Mouse (Mus musculus) thymus, postnatal 25 days (tissue): ENCODE data around the gene Cadm2.
A peak's percentile ranks its signal among the peaks of the same experiment; 100 is the strongest.

Experiments
- DNase-seq: peaks from one replicate; pipeline ENCODE4 v3.0.0; 2022

Cadm2 gene

GRCm38 (mm10) chr16:67620826-67621505 is at the start of gene Cadm2:
Cadm2 (minus strand) TSS chr16:67620908.
- peak; percentile 47 for DNase-seq

GRCm38 (mm10) chr16:67646930-67647329 is 26.2 kb upstream of the Cadm2 start:
- DNase-seq: no peak

DNA sequence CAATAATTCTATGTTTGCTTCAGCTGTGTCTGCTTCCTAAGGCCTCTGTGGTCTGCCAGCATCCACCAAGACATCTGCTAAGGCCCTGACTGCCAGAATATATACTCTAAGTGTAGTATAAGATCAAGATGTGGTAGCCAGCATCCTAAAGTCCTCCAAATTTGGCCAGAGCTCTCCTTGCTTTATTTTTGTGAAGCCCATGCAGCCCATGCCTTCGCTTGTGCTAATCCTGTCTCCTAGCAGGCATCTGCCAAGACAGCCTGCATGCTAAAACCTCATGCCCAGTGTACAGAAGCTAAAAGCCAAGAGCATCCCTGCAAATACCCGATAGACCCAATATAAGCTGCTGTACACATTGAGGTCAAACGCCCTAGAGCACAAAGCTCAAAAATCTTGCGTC is 22.9 kb upstream of the Cadm2 start:
- no peak for DNase-seq

- DNase-seq: peak; percentile 4
These were observed 564 bp downstream of the Cadm2 start for GRCm38 (mm10) chr16:67619906-67620781.

GRCm38 (mm10) chr16:67619416-67619815 is 1.3 kb downstream of the Cadm2 start:
- DNase-seq: no peak

DNA sequence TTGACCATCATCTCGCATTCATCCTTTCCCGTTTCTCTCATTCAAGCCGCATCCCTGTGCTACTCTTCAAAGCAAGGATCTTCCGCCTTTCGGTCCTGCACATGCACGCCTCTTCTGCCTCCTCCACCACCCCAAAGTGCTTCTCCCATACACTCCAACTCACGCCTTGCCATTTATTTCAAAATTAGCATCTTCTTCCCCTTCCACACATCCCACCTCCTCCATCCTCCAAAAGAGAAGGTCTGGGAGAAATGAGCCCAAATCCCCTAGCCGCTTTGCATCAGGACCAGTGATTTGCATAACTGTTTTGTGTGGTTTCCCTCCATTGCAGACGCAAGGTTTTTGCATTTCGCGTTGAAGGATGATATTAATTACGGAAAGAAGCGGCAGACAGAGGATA is 1.9 kb downstream of the Cadm2 start:
- no peak for DNase-seq

- no peak for DNase-seq
These were observed 2.9 kb downstream of the Cadm2 start for GRCm38 (mm10) chr16:67617811-67618210.

DNA sequence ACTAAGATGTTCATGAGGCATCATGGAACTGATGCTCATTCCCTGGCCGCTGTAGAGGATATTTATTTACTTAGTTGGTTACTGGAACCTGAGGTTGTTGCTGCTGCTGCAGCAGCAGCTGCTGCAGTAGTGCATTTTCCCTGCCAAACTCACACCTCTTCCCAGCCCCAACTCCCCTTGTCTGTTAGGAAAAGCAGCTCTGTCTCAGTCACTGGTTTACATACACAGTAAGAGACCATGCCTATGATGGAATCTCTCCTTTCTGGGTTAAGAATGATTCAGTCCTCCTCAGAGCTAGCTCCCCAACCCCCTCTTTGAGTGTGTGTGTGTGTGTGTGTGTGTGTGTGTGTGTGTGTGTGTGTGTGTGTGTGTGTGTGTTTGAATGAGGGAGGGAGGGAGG is 3.5 kb downstream of the Cadm2 start:
- no peak for DNase-seq

DNA sequence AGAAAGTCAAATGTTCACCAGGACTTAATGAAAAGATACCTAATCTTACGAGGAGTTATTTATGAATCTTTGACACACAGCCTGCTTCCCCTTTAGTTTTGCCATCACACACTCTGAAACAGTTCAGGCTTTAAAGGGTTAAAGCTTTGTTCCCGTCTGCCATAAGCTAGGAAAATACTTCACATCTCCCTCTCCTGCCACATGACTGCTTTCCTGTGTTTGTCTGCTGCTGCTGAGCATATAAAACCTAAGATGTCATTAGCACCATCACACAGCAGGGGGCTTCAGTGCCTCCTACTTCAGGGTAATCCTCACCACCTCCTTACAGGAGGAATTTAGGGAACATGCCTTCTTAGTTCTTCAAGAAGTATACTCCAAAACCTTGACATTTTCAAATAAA is 6.8 kb downstream of the Cadm2 start:
- no peak for DNase-seq

GRCm38 (mm10) chr16:67610904-67611681 is 9.6 kb downstream of the Cadm2 start:
- DNase-seq: no peak

DNA sequence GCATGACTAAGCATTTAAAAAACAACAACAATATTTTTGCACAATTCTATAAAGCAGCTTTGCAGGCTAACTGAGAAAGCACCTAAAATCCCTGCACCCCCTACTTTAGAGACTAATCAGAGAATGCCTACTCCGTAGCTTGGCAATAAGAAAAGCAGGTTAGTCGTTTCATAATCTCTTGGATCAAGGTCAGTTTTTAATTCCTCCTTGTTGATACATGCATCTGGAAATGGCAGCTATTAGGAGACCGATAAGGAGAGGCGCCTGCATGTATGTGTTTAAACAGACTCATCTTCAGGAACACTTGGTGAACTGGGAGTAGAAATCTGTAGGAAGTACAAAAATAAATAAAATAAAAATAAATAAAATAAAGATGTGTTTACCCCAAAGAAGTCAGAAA is 11.6 kb downstream of the Cadm2 start:
- no peak for DNase-seq

DNA sequence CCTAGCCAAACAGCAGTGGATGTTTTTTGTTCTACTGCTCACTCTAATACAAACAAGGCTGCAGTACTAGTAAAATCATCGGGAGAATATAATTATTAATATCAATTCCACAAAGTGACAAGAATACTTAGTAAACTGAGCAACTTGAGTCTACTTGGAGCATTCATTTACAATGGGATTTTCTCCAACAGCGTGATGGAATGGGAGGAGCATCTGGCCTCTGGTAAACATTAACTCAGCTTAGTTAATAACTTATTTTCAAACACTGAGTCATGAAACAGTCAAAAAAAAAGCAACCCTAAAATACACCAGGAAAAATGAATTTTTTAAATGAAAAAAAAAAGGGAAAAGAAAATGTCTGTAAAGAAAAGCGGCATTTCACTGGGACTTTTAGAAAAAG is 12.2 kb downstream of the Cadm2 start:
- DNase-seq: no peak

DNA sequence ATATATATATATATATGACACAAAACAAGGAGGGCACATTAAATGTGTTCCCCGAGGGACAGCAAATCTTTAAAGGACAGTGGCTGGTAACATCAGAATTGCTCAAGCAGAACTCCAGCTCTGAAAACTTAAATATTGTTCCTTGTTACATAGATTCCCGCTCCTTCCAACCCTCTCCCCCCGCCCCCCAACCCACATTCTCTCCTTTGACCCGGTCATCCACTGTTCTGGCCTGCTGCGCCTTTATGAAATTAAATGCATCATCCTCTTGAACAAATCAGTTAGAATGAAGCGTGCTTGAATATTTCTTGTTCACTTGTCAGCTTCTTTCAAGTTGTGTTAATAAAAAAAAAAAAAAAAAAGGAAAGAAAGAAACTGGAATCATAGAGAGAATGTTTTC is 15.0 kb downstream of the Cadm2 start:
- DNase-seq: no peak

DNA sequence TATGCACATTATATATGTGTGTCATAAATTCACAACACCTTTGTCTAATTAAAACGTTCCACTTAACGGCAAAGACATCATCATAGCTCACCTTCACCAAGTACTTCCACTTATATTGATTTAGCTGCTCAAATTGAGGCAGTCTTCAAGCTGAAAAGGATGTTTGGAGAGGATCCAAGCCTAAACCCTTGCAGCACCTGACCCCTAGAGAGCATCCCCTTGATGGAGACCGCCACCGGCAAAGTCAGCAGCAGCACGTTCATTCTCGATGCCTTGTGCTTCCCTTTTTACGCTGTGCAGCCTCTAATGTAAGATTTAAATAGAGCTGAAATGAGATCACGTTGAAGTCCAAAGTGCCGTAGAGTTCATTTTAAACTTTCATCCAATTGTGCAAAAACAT is 20.7 kb downstream of the Cadm2 start:
- DNase-seq: no peak

GRCm38 (mm10) chr16:67598841-67599240 is 21.9 kb downstream of the Cadm2 start:
- no peak for DNase-seq

DNA sequence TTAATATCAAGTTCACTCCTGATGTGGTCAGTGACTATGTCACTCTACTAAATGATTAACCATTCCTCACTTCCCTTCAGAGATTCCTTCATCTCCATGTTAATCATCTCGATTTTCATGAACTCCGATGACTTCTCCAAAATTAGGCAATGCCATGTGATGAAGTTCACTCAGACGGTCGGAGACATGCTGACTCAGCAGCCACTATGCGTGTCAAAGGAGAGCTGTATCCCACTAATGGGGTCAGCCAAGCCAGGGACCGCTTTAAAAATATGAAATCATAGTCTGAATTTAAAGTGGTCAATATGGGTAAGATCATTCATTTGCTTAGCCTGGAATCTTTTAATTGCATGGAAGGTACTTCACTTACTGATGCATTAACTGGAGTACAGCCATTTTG is 29.7 kb downstream of the Cadm2 start:
- DNase-seq: no peak

GRCm38 (mm10) chr16:67578842-67579517 is 41.7 kb downstream of the Cadm2 start:
- no peak for DNase-seq

DNA sequence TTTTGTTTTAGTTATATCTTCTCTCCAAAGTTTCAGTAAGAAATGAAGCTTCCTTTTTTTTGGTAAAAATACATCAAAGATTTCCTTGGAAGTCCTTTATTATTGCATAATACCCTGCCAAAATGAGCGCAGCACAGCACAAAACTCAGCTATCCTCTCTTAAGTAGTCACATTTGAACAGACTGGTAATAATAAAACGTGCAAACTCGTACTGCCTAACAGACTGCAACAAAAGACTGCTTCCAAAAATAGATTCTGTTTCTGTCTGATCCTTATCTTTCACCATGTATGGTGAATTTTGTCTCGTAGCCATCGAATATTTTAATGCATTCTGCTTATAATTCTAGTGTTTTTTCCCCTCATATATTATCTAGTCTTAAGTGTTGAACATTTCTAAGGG is 45.2 kb downstream of the Cadm2 start:
- no peak for DNase-seq

DNA sequence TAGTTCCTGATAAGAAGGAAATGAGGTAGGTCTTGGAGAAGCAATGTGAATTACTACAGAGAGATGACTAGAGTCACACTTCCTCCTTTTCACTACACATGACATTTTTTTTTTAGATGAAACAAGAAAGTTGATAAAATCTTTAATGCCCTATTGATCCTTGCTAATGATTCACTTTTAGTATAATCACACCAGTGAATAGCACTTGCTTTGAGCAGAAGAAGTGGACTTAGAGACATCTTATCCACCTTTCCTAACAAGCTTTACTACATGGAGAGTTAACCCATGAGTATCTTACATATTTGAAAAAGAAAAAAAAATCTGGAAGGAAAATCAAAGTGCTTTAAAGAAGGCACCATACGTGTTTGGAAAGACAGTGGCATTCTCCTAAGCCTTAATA is 93.7 kb downstream of the Cadm2 start:
- no peak for DNase-seq

GRCm38 (mm10) chr16:67524878-67525277 is 95.8 kb downstream of the Cadm2 start:
- no peak for DNase-seq

DNA sequence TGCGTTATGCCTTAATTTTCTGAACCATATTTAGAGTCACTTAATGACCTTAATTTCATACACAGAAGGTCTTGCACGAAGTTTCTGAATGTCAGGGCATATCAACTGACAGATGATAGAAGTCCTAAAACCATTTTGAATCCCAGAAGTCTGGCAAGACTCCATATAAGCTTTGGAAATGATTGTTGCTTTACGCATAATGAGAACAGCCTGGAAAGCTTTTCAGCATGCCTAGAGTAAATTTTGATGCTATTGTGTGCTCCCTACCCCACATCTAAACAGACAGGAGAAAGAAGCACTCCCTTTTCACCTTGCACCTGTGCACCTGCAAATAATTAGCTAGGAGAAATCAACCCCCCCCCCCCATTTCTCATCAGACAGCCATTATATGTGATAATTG is 102.4 kb downstream of the Cadm2 start:
- DNase-seq: no peak

GRCm38 (mm10) chr16:67515549-67515948 is 105.2 kb downstream of the Cadm2 start:
- DNase-seq: no peak

- no peak for DNase-seq
These were observed 111.6 kb downstream of the Cadm2 start for GRCm38 (mm10) chr16:67509079-67509478.
